ENCODE assay signal across 26 mouse cellular contexts in genomic region chr3:80713123-80713522, GRCm38 (mm10).
A peak's percentile ranks its signal among the peaks of the same experiment; 100 is the strongest.
DNase-seq lines count a peak whose midpoint lies in the region; ATAC-seq lines count a peak whose summit lies in the region.
"Had no signal": no experiment of that assay in that cellular context is flagged by ENCODE, and none has a peak within 500 bp of the region (broad histone marks: within the 10 kb centered on the region; RNA-seq: fewer than 3 reads in every experiment).

No protein-coding gene starts in this region.

- no peak overlapping the region for H3K4me3 ChIP-seq in embryonic facial prominence, embryonic 14.5 days (ENCODE audit: low read depth, low read length)
- no peak overlapping the region for H3K4me3 ChIP-seq in embryonic facial prominence, embryonic 10.5 days
- H3K4me3 ChIP-seq in hindbrain, embryonic 15.5 days: no peak overlapping the region
- H3K4me3 ChIP-seq in hindbrain, embryonic 11.5 days (ENCODE audit: low read depth, low read length): no peak overlapping the region
- H3K4me3 ChIP-seq: embryonic facial prominence, embryonic 13.5 days; left cerebral cortex, adult 2 months; megakaryocyte, embryonic 14.5 days had no signal

- no peaks in the 10 kb centered on the region for H3K36me3 ChIP-seq in embryonic facial prominence, embryonic 14.5 days (ENCODE audit: control insufficient read depth, insufficient read depth, low read length)
- H3K36me3 ChIP-seq in embryonic facial prominence, embryonic 10.5 days (replicated peaks): no peaks in the 10 kb centered on the region
- H3K36me3 ChIP-seq in hindbrain, embryonic 15.5 days: peaks cover 15% of the 10 kb centered on the region
- no peaks in the 10 kb centered on the region for H3K36me3 ChIP-seq in hindbrain, embryonic 11.5 days (ENCODE audit: control insufficient read depth, insufficient read depth, low read length)
- H3K36me3 ChIP-seq: embryonic facial prominence, embryonic 13.5 days had no signal

- WGBS in embryonic facial prominence, embryonic 14.5 days: 31% methylated on average over 3 of the region's 3 CpGs
- WGBS in embryonic facial prominence, embryonic 10.5 days: 47% methylated on average over 3 of the region's 3 CpGs
- 55% methylated on average over 3 of the region's 3 CpGs for WGBS in hindbrain, embryonic 15.5 days
- 53% methylated on average over 3 of the region's 3 CpGs for WGBS in hindbrain, embryonic 11.5 days

- no peak overlapping the region for H3K4me2 ChIP-seq in embryonic facial prominence, embryonic 14.5 days (ENCODE audit: low read depth, low read length)
- no peak overlapping the region for H3K4me2 ChIP-seq in hindbrain, embryonic 15.5 days
- no peak overlapping the region for H3K4me2 ChIP-seq in hindbrain, embryonic 11.5 days (replicated peaks; ENCODE audit: low read depth, low read length)
- H3K4me2 ChIP-seq: embryonic facial prominence, embryonic 13.5 days had no signal

- ATAC-seq in embryonic facial prominence, embryonic 14.5 days (ENCODE audit: low read depth): no peak
- peak; percentile 59; the same call in 1 of the 2 replicates for ATAC-seq in hindbrain, embryonic 15.5 days (ENCODE audit: low FRiP score, low read depth)
- ATAC-seq in hindbrain, embryonic 11.5 days (ENCODE audit: low FRiP score): no peak
- ATAC-seq: activated CD4-positive, CD25-positive, alpha-beta regulatory T cell, adult 4 months; CD4-positive, CD25-positive, alpha-beta regulatory T cell, adult 4 months; liver, postnatal 0 days had no signal

- H3K9me3 ChIP-seq in embryonic facial prominence, embryonic 14.5 days (ENCODE audit: control insufficient read depth, low read length): no peaks in the 10 kb centered on the region
- no peaks in the 10 kb centered on the region for H3K9me3 ChIP-seq in embryonic facial prominence, embryonic 10.5 days
- no peaks in the 10 kb centered on the region for H3K9me3 ChIP-seq in hindbrain, embryonic 15.5 days
- H3K9me3 ChIP-seq in hindbrain, embryonic 11.5 days (ENCODE audit: control insufficient read depth, low read length): no peaks in the 10 kb centered on the region
- H3K9me3 ChIP-seq: embryonic facial prominence, embryonic 13.5 days; megakaryocyte, embryonic 14.5 days had no signal

- no peak overlapping the region for H3K9ac ChIP-seq in embryonic facial prominence, embryonic 14.5 days (ENCODE audit: low read depth, low read length)
- H3K9ac ChIP-seq in hindbrain, embryonic 15.5 days: no peak overlapping the region
- H3K9ac ChIP-seq in hindbrain, embryonic 11.5 days (ENCODE audit: low read depth, low read length): no peak overlapping the region
- H3K9ac ChIP-seq: embryonic facial prominence, embryonic 13.5 days; liver, postnatal 0 days had no signal

- no peaks in the 10 kb centered on the region for H3K27me3 ChIP-seq in embryonic facial prominence, embryonic 14.5 days (replicated peaks; ENCODE audit: control insufficient read depth, insufficient read depth, low read length)
- no peaks in the 10 kb centered on the region for H3K27me3 ChIP-seq in embryonic facial prominence, embryonic 10.5 days (replicated peaks; ENCODE audit: low read depth, poor library complexity, severe bottlenecking)
- no peaks in the 10 kb centered on the region for H3K27me3 ChIP-seq in hindbrain, embryonic 15.5 days
- H3K27me3 ChIP-seq in hindbrain, embryonic 11.5 days (ENCODE audit: control insufficient read depth, insufficient read depth, low read length): no peaks in the 10 kb centered on the region
- H3K27me3 ChIP-seq: embryonic facial prominence, embryonic 13.5 days; megakaryocyte, embryonic 14.5 days had no signal

- DNase-seq in embryonic facial prominence, embryonic 14.5 days (ENCODE audit: low spot score): peak; percentile 6
- no peak for DNase-seq in embryonic facial prominence, embryonic 10.5 days (ENCODE audit: low spot score)
- no peak for DNase-seq in hindbrain, embryonic 11.5 days (ENCODE audit: low spot score)
- peak; percentile 58 for DNase-seq in brain, adult 2 months (ENCODE audit: low read depth, low spot score)
- DNase-seq in mesoderm, embryonic 11.5 days (ENCODE audit: low read depth, low spot score): peak; percentile 33
- no peak for DNase-seq in lung, postnatal 4 days
- no peak for DNase-seq in right cerebral cortex, postnatal 4 days
- DNase-seq: adrenal gland, postnatal 10 days; cerebellum, adult 11-12 months; cerebellum, postnatal 36 days; gastrocnemius, postnatal 36 days; kidney, adult 11 months; kidney, postnatal 25 days; layer of hippocampus, adult 9-11 months; left cerebral cortex, postnatal 4 days; liver; liver, postnatal 0 days; lung, postnatal 14 days; right cerebral cortex, adult 18-20 months; thymus, postnatal 14 days had no signal

- H3K27ac ChIP-seq in embryonic facial prominence, embryonic 14.5 days (replicated peaks; ENCODE audit: low read depth, low read length): no peak overlapping the region
- no peak overlapping the region for H3K27ac ChIP-seq in embryonic facial prominence, embryonic 10.5 days (replicated peaks)
- H3K27ac ChIP-seq in hindbrain, embryonic 15.5 days (replicated peaks): no peak overlapping the region
- no peak overlapping the region for H3K27ac ChIP-seq in hindbrain, embryonic 11.5 days (ENCODE audit: low read depth, low read length)
- H3K27ac ChIP-seq: embryonic facial prominence, embryonic 13.5 days; left cerebral cortex, adult 2 months had no signal

- H3K4me1 ChIP-seq in embryonic facial prominence, embryonic 14.5 days (ENCODE audit: control insufficient read depth, insufficient read depth, low read length): no peaks in the 10 kb centered on the region
- peaks cover 3% of the 10 kb centered on the region; the same call in 1 of the 2 replicates for H3K4me1 ChIP-seq in embryonic facial prominence, embryonic 10.5 days
- H3K4me1 ChIP-seq in hindbrain, embryonic 15.5 days (replicated peaks): no peaks in the 10 kb centered on the region; the same call in 1 of the 2 replicates
- H3K4me1 ChIP-seq in hindbrain, embryonic 11.5 days (replicated peaks; ENCODE audit: control insufficient read depth, insufficient read depth, low read length): no peaks in the 10 kb centered on the region
- H3K4me1 ChIP-seq: embryonic facial prominence, embryonic 13.5 days; megakaryocyte, embryonic 14.5 days had no signal

Comparison
In these comparisons a context has a peak if more than half of its experiments do, and no peak if none do; other contexts are left out.
1. DNase-seq: peak in embryonic facial prominence, embryonic 14.5 days (single experiment), brain, adult 2 months (single experiment) and mesoderm, embryonic 11.5 days (single experiment); none in embryonic facial prominence, embryonic 10.5 days (single experiment), hindbrain, embryonic 11.5 days (single experiment), lung, postnatal 4 days (0 of 2) and right cerebral cortex, postnatal 4 days (single experiment).